Mouse (Mus musculus) urinary bladder, postnatal 25 days (tissue): ENCODE data around the gene Otop2.

Experiments
- DNase-seq: peaks from one replicate; pipeline ENCODE4 v3.0.0; 2022; ENCODE audit warnings: low spot score

The Otop2 gene

DNA sequence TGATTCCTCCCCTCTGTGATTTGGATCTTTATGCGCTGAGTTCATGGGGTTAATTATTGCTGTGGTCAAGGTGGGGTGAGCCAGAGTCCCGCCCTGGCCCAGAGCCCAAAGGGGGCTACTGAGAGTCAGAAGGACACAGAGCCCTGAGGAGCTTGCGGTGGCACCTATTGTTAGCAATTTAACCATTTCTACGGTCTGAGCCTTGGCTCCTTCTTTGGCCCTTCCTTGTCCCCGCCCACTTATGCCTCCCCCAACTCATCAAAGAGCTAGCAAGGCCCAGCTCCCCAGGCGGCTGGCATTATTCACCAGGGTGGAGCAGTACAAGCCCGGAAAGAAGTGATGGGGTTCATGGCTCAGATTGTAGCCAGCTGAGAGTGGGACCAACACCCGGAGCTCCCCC, at the start of gene Otop2:
Gene Otop2 (plus strand): TSS at position 301 of the 400 bp plus-strand sequence.
- no peak for DNase-seq

DNA sequence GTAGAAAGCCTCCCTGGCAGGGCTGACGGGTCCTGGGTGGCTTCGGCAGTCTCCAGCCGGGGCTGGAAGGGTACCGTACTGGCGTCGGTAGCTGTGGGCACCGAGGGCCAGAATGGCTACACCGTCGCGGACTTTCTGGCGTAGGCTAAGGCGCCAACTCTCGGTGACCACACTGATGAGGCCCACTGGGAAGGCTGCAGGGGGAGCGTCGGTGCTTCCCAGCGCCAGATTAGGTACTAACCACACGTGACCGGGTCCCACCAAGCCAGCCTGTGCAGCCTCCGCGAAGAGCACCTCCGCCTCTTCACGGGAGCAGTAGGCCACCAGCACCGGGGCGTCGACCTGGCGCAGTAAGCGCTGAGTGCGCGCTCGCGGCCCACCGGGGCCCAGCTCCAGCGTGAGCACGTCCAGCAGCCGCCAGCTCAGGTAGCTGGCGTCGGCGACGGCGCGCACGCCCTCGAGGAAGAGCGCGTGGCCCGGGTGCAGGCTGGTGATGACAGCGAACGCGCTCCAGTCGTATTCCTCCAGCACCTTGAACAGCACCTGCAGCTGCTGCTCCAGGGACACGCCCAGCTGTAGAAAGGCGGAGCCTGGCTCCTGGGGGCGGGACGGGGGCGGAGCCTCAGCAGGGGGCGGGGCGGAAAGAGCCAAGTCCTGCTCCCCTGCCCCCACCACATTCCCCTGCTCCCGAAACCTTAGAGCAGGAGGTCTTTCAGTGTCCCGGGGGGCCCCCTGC, 49.0 kb upstream of the Otop2 start:
- no peak for DNase-seq

GRCm38 (mm10) chr11:115259134-115259533, 47.8 kb upstream of the Otop2 start:
- DNase-seq, result no peak

DNA sequence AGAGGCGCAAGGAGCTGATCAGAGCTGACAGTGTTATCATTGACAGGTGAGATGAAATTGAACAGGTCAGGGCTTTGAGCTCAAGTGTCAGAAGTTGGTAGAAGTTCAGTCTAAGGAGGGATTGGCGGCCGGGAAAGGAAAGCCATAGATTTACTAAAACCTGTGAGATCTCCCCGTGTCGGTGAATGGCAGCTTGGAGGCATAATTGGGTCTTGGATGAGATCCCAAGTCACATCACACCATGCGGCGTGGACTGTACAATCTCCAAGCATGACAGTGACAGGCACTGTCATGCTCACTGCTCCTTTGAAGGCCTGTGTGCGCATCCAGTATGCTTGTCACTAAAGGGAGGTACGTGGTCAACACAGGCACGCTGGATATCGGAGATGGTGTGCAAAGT, 44.0 kb upstream of the Otop2 start:
- no peak for DNase-seq

DNA sequence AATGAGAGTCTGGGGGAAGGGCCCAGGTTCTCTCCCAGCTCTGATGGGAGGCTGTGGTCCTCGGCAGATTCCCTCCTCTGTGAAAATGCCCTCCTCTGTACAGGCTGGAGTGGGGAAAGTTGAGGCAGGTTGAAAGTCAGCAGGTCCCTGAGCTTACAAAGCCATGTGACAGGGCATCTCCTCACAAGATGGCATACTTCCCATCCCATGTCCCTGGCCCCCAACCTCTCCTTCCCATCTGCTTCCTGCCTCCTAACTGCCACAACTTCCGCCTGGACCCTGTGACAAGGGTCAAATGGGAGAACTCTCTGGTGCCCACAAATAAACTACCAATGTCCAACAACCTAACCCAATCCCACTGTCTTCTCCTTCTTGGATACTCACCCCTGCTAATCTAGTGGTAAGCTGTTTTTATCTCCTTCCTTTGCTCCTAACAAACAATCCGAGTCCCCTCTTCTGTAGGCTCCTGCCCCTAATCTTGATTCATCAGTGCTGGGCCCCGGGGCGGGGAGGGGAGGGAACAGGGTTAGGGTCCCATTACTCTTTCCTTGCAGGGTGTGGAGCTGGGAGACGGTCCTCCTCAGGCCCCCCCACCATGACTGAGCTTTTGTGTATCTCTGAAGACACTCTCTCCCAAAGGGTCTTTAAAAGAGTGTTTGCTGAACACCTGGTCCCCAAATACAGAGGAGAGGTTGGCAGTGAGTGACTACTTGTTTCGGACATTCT, 42.7 kb upstream of the Otop2 start:
- no peak for DNase-seq

GRCm38 (mm10) chr11:115264862-115265668, 41.9 kb upstream of the Otop2 start:
- no peak for DNase-seq

GRCm38 (mm10) chr11:115265771-115266399, 41.1 kb upstream of the Otop2 start:
- DNase-seq, result no peak

- no peak for DNase-seq
These were observed 40.6 kb upstream of the Otop2 start for GRCm38 (mm10) chr11:115266400-115266778.

DNA sequence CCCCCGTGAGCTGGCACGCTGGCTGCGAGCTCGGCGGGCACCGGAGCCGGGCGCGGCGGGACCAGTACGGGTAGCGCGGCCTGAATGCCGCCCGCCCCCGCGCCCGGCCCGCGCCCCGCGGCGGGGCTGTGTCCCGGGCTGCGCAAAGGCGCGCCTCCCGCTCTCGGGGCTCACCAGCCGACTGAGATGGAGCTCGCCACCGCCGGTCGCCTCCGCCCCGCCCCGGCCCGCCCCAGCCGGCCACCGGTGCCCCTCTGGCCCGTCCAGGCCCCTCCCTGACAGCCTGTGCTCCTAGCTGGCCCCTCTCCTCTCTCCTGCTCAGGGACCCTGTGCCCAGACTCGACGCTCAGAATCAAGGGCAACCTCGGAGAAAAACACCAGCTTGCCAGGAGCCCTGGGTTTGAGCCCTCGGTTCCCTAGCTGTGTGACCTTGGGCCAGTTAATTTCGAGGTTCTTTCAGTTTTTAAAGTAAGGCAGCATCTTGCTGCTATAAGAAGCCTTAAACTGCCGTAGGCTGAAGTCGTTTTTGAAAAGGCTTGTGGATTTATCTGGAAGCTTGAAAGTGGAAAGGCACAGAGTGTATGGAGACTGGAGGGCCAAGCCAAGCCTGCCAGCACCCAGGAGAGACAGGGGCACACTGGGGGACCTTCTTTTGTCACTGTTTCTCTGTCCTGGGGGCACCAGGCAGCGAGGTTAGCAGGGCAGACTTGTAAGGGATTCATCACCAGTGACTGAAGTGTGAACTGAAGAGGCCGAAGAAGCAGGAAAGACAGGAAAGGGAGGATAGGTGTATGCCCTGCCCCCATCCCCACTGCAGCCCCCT, 39.7 kb upstream of the Otop2 start, which contains the start of gene Grin2c:
Gene Grin2c (minus strand): TSS at position 183 of the 823 bp plus-strand sequence.
- DNase-seq, result no peak

DNA sequence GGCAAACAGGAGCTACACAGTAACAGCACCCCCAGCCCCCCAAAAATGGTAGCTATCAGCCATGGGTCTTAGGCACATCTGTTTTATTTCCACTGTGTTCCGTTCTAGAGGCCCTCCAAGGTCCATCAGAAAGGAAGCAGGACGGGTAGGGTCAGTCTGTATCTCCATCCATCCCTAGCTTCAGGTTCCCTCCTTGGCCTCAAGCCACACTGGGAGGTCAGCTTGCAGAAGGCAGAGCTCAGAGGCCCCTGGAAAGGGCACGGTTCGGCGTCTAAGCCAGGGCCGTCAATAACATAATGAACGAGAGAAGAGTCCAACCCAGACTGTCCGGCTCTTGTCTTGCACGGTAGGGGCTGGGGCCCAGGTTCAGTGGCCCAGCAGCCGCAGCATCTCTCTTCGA, 39.0 kb upstream of the Otop2 start:
- DNase-seq, result no peak

- DNase-seq, result no peak
These were observed 37.5 kb upstream of the Otop2 start for GRCm38 (mm10) chr11:115269330-115270066.

DNA sequence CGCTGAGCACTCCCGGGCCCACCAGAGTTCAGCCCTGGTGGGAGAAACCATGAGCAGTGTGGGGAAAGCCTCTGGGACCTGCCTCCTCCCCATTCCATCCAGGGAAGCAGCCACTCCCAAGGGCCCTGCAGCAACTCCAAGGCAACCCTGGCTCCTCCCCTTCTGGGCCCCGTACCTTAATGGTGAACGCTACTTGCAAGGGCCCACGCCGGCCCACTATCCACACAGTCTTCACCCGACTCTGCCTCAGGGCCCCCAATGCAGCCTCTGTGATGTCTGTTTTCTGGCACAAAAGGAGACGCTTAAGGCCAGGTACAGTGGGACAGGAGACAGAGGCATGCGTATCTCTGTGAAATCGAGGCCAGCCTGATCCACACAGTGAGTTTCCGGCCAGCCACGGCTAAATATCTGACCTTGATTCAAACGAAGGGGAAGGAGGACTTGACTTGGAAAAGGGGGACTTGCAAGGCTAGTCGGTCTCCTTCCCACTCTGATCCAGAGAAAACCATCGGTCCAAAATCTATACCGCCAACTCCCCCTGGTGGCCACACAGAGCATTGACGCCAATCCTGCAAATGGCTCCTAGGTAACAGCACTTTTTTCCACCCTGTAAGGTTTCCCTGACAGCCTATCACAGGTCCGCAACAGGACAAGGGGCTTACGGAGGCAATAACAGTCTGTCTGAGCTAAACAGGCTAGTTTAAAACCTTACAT, 36.7 kb upstream of the Otop2 start:
- peak; percentile 78 for DNase-seq

DNA sequence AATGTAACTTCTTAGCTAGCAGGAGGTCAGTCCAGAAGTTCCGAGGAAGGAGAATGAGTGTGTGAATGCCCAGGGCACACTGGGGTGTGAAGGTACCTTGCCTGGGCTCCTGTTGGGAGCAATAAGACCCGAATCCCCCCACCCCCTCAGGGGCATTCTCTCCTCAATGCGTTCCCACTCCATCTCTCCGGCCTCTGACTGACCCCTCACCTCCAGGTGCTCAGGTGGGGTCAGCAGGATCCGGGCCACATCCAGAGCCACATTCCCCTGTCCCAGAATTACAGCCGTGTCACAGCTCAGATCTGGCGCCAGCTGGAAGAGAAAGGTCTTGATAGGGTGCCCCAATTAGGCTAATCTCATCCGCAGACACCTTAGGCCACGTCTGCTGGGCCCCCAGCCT, 35.9 kb upstream of the Otop2 start:
- no peak for DNase-seq

GRCm38 (mm10) chr11:115271481-115271880, 35.5 kb upstream of the Otop2 start:
- DNase-seq, result no peak

- DNase-seq, result no peak
These were observed 34.0 kb upstream of the Otop2 start for GRCm38 (mm10) chr11:115272894-115273498.

- DNase-seq, result no peak
These were observed 33.2 kb upstream of the Otop2 start for GRCm38 (mm10) chr11:115273735-115274134.

DNA sequence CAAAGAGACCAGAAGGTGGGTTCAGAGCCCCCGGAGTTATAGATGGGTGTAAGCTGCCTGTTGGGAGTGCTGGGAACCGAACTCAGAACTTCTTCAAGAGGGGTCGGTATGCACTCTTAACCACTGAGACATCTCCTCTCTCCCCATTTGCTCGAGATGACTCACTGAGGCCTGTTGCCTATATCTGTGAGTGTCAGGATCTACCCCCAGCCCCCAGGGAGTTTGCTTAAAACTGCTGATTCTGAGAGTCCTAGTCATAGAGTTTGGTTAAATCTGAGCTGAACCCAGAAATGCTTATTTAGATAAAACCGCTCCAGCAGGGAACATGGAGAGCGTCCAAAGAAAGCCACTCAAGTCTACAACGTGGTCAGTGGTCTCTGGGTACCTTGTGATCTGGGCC, 32.8 kb upstream of the Otop2 start:
- DNase-seq, result no peak

DNA sequence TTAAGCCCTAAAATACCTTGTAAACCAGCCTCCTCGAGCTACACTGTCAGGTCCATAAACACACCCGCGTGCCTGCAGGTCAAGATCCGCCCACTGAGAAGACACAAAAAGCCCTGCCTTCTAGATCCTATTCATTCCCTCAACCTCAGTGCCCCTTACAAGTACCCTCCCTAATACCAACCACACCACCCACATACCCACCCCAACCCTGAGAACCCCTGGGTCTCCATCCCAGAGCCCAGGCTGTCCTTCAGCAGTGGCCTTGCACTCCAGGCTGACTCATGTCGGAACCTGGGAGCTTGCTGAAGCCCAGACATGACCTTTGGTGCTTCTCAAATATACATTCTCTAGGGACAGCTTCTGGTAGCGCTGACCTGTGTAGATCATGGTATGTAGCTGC, 32.2 kb upstream of the Otop2 start:
- DNase-seq, result no peak

DNA sequence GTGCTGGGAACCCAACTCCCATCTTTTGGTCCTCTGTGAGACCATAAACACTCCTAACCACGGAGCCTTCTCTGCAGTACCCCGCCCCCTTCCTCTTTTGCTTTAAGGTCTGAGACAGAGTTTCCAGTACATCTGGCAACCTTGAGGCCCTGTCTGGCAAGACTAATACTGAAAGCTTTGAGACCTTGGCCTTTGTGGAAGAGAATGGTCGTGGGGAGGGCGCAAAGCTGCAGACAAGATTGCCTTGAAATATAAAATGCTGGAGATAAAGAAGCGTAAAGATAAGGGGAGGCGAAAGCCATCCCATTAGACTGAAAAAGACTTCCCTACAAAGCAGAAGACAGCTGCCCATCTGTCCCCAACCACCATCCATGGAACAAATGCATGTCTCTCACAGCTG, 31.5 kb upstream of the Otop2 start:
- no peak for DNase-seq

- DNase-seq, result no peak
These were observed 31.0 kb upstream of the Otop2 start for GRCm38 (mm10) chr11:115275954-115276353.
